ENCODE assay signal across 37 mouse cellular contexts in genomic region chr8:95255611-95256010, GRCm38 (mm10). TPM values are rescaled to one million over a fixed set of nuclear protein-coding genes. Genes with fewer than 3 reads are reported as not detected.
"Had no signal": no experiment of that assay in that cellular context is flagged by ENCODE, and none has a peak within 500 bp of the region (broad histone marks: within the 10 kb centered on the region; RNA-seq: fewer than 3 reads in every experiment).

No protein-coding gene starts in this region.

- H3K4me1 ChIP-seq: heart, embryonic 10.5 days; heart, embryonic 12.5 days; hindbrain, embryonic 13.5 days; kidney, embryonic 15.5 days; limb, embryonic 12.5 days had no signal

- H3K27me3 ChIP-seq: heart, embryonic 12.5 days; hindbrain, embryonic 13.5 days; hindbrain, embryonic 15.5 days; kidney, embryonic 15.5 days; limb, embryonic 12.5 days; liver, embryonic 13.5 days; liver, embryonic 15.5 days had no signal

- H3K9me3 ChIP-seq: heart, embryonic 10.5 days; heart, embryonic 12.5 days; hindbrain, embryonic 13.5 days; hindbrain, embryonic 15.5 days; kidney, embryonic 15.5 days; limb, embryonic 10.5 days; limb, embryonic 12.5 days; liver, embryonic 13.5 days; liver, embryonic 15.5 days had no signal

- H3K9ac ChIP-seq: heart, embryonic 12.5 days; liver, embryonic 15.5 days; liver, postnatal 0 days had no signal

- H3K36me3 ChIP-seq: heart, embryonic 10.5 days; heart, embryonic 12.5 days; hindbrain, embryonic 13.5 days; hindbrain, embryonic 15.5 days; kidney, embryonic 15.5 days; limb, embryonic 10.5 days; limb, embryonic 12.5 days; liver, embryonic 13.5 days; liver, embryonic 15.5 days had no signal

- H3K27ac ChIP-seq: hindbrain, postnatal 0 days; limb, embryonic 12.5 days; liver, embryonic 13.5 days; liver, embryonic 15.5 days had no signal

- DNase-seq: gastrocnemius, adult 2 months; gastrocnemius, postnatal 10 days; gastrocnemius, postnatal 25 days; heart, adult 18-20 months; heart, postnatal 10 days; kidney, adult 11 months; kidney, adult 2 months; kidney, adult 9 months; kidney, postnatal 14 days; kidney, postnatal 36 days; layer of hippocampus, adult 9-11 months; layer of hippocampus, postnatal 36 days; liver; liver, embryonic 13.5 days; liver, postnatal 0 days had no signal

RNA-seq across cellular contexts. Expression of gene Cngb1, which starts 50.8 kb away (rescaled TPM):
- polyA plus RNA-seq: heart, embryonic 10.5 days; liver, embryonic 13.5 days had no signal

RNA-seq across cellular contexts. Expression of gene Tepp, which starts 54.8 kb away (rescaled TPM):
- total RNA-seq: gastrocnemius, adult 2 months; gastrocnemius, postnatal 10 days; gastrocnemius, postnatal 25 days; gastrocnemius, postnatal 4 days; heart, adult 18-20 months; heart, postnatal 10 days; heart, postnatal 25 days; hematopoietic stem cell, adult 5-6 weeks; hindbrain, postnatal 0 days; layer of hippocampus, adult 8-10 months; layer of hippocampus, postnatal 36 days; left cerebral cortex, adult 18-20 months; left cerebral cortex, adult 8-10 months; left cerebral cortex, postnatal 25 days had no signal
- polyA plus RNA-seq: heart, embryonic 10.5 days; heart, embryonic 12.5 days; heart, embryonic 14.5 days; hindbrain, embryonic 11.5 days; intestine, embryonic 14.5 days; intestine, embryonic 16.5 days; kidney, embryonic 15.5 days; large intestine, adult 2 months; limb, embryonic 10.5 days; liver, embryonic 11.5 days; liver, embryonic 13.5 days; liver, embryonic 15.5 days; liver, postnatal 0 days had no signal
